ENCODE assay signal across 22 mouse cellular contexts in the genomic region with DNA sequence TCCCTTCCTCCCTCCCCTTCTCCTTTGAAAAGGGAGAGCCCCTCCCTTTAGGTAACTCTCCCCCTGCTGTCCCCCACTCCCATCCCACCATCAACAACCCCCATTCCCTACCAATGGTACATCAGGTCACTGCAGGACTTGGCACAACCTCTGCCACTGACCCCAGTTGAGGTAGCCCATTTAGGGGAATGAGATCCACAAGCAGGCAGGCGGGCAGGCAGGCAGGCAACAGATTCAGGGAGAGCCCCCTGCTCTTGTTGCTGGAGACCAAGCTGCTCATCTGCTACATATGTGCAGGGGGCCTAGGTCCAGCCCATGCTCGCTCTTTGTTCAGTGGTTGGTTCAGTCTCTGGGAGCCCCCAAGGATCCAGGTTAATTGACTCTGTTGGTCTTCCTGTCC. TPM values are rescaled to one million over a fixed set of nuclear protein-coding genes. Genes with fewer than 3 reads are reported as not detected.
"Had no signal": no experiment of that assay in that cellular context is flagged by ENCODE, and none has a peak within 500 bp of the region (broad histone marks: within the 10 kb centered on the region; RNA-seq: fewer than 3 reads in every experiment).

No protein-coding gene starts in this region.

- DNase-seq: cerebellum, adult 8-10 months; cerebellum, adult 9-10 months; cerebellum, adult 9-11 months; cerebellum, postnatal 10 days; cerebellum, postnatal 14 days; cerebellum, postnatal 25 days; cerebellum, postnatal 36 days; embryo, embryonic 11 days; forebrain, postnatal 0 days; gastrocnemius, adult 2 months; gastrocnemius, postnatal 10 days; gastrocnemius, postnatal 14 days; gastrocnemius, postnatal 25 days; gastrocnemius, postnatal 36 days; heart, adult 18-20 months; heart, adult 2 months had no signal

RNA-seq across cellular contexts. Expression of gene Olfr49, which starts 8.3 kb away (rescaled TPM):
- total RNA-seq: common myeloid progenitor, adult 5-6 weeks; forebrain, postnatal 0 days; gastrocnemius, adult 18-20 months; gastrocnemius, adult 2 months; gastrocnemius, adult 8-10 months; gastrocnemius, postnatal 10 days; gastrocnemius, postnatal 14 days; gastrocnemius, postnatal 25 days; gastrocnemius, postnatal 36 days; gastrocnemius, postnatal 4 days; granulocyte monocyte progenitor cell, adult 5-6 weeks; heart, adult 18-20 months; heart, adult 2 months; heart, adult 8-10 months had no signal
